Mouse (Mus musculus): ENCODE measurements around the gene Renbp. TPM values are rescaled to one million over a fixed set of nuclear protein-coding genes. Genes with fewer than 3 reads are reported as not detected.

The Renbp gene
- polyA plus RNA-seq, 1 experiment from 2014 or later: 10.9 TPM

GRCm38 (mm10) chrX:73880194-73881035, 50.2 kb downstream of the Renbp start:
- Histone ChIP-seq H3K9ac (peak overlapping the region; percentile 68), H3K27me3 (replicated peaks) (no peaks in the 10 kb centered on the region), H3K27ac (peak overlapping the region; percentile 81), H3K4me1 (peaks cover 30% of the 10 kb centered on the region), H3K4me3 (peak overlapping the region; percentile 60), H3K4me2 (peak overlapping the region; percentile 57), H3K36me3 (replicated peaks) (no peaks in the 10 kb centered on the region), H3K9me3 (no peaks in the 10 kb centered on the region)
- ATAC-seq (replicated peaks): peak; percentile 72
- WGBS: 29% methylated on average over 28 of the region's 48 CpGs

- 94% methylated on average over 1 of the region's 1 CpGs for WGBS
- H3K9ac ChIP-seq: no peak overlapping the region
- ATAC-seq (replicated peaks): no peak
- peak overlapping the region; percentile 38 for H3K4me2 ChIP-seq
- H3K36me3 ChIP-seq (replicated peaks): no peaks in the 10 kb centered on the region
- no peak overlapping the region for H3K27ac ChIP-seq
- peaks cover 32% of the 10 kb centered on the region for H3K4me1 ChIP-seq
- no peak overlapping the region for H3K4me3 ChIP-seq
- H3K27me3 ChIP-seq (replicated peaks): no peaks in the 10 kb centered on the region
- H3K9me3 ChIP-seq: no peaks in the 10 kb centered on the region
Measured at GRCm38 (mm10) chrX:73877014-73877413, 53.6 kb downstream of the Renbp start.

- no peak overlapping the region for H3K27ac ChIP-seq
- WGBS: 67% methylated on average over 2 of the region's 2 CpGs
- H3K4me2 ChIP-seq: peak overlapping the region; percentile 38
- ATAC-seq (replicated peaks): no peak
- H3K4me3 ChIP-seq: 0 out of 2 replicates have a peak overlapping the region, but pooled peaks have one; percentile 1
- no peaks in the 10 kb centered on the region for H3K36me3 ChIP-seq (replicated peaks)
- peaks cover 33% of the 10 kb centered on the region for H3K4me1 ChIP-seq
- no peaks in the 10 kb centered on the region for H3K27me3 ChIP-seq (replicated peaks)
- H3K9me3 ChIP-seq: no peaks in the 10 kb centered on the region
- no peak overlapping the region for H3K9ac ChIP-seq
Measured at GRCm38 (mm10) chrX:73875881-73876280, 54.8 kb downstream of the Renbp start.

Other genes with a start within 250 kb of the Renbp start
- 112 and 115 TPM in 2 replicates for gene Bcap31, start 214.7 kb downstream of the Renbp start, polyA plus RNA-seq (2015; fragmentation: Nextera tagmentation; extraction: Ambion mirVana)
- gene Abcd1, start 214.3 kb downstream of the Renbp start, polyA plus RNA-seq (2015; fragmentation: Nextera tagmentation; extraction: Ambion mirVana): 12.8 and 13.5 TPM in 2 replicates
- gene Plxnb3, start 173.8 kb downstream of the Renbp start, polyA plus RNA-seq (2015; fragmentation: Nextera tagmentation; extraction: Ambion mirVana): 0.23 and 0.35 TPM in 2 replicates
- gene Srpk3, start 156.4 kb downstream of the Renbp start, polyA plus RNA-seq (2015; fragmentation: Nextera tagmentation; extraction: Ambion mirVana): 1.6 and 2.1 TPM in 2 replicates
- gene Idh3g, start 144.0 kb downstream of the Renbp start, polyA plus RNA-seq (2015; fragmentation: Nextera tagmentation; extraction: Ambion mirVana): 258 and 267 TPM in 2 replicates
- gene Ssr4, start 143.8 kb downstream of the Renbp start, polyA plus RNA-seq (2015; fragmentation: Nextera tagmentation; extraction: Ambion mirVana): 134 and 140 TPM in 2 replicates
- gene Pdzd4, start 105.9 kb downstream of the Renbp start, polyA plus RNA-seq (2015; fragmentation: Nextera tagmentation; extraction: Ambion mirVana): 5.6 and 5.9 TPM in 2 replicates
- gene Avpr2, start 38.7 kb downstream of the Renbp start, polyA plus RNA-seq (2015; fragmentation: Nextera tagmentation; extraction: Ambion mirVana): 0.17 and 0.30 TPM in 2 replicates
- 98.6 and 120 TPM in 2 replicates for gene L1cam, start 34.7 kb downstream of the Renbp start, polyA plus RNA-seq (2015; fragmentation: Nextera tagmentation; extraction: Ambion mirVana)
- 4.0 and 4.6 TPM in 2 replicates for gene Arhgap4, start 9.0 kb downstream of the Renbp start, polyA plus RNA-seq (2015; fragmentation: Nextera tagmentation; extraction: Ambion mirVana)
- gene Naa10, start 8.9 kb downstream of the Renbp start, polyA plus RNA-seq (2015; fragmentation: Nextera tagmentation; extraction: Ambion mirVana): 84.8 and 86.9 TPM in 2 replicates
- gene Hcfc1, start 35.5 kb upstream of the Renbp start, polyA plus RNA-seq (2015; fragmentation: Nextera tagmentation; extraction: Ambion mirVana): 52.6 and 54.0 TPM in 2 replicates
- gene Irak1, start 93.1 kb upstream of the Renbp start, polyA plus RNA-seq (2015; fragmentation: Nextera tagmentation; extraction: Ambion mirVana): 44.0 and 48.7 TPM in 2 replicates
- gene Opn1mw, start 196.6 kb upstream of the Renbp start, polyA plus RNA-seq (2015; fragmentation: Nextera tagmentation; extraction: Ambion mirVana): not detected in 2 replicates
- 15.7 and 17.0 TPM in 2 replicates for gene Mecp2, start 204.5 kb upstream of the Renbp start, polyA plus RNA-seq (2015; fragmentation: Nextera tagmentation; extraction: Ambion mirVana)
- not detected in 2 replicates for gene Tex28, start 237.0 kb upstream of the Renbp start, polyA plus RNA-seq (2015; fragmentation: Nextera tagmentation; extraction: Ambion mirVana)
- 0.06 and 0.11 TPM in 2 replicates for gene Tktl1, start 246.4 kb upstream of the Renbp start, polyA plus RNA-seq (2015; fragmentation: Nextera tagmentation; extraction: Ambion mirVana)